Mouse (Mus musculus) liver, adult 2 months (tissue): ENCODE measurements around the gene Bpifb3. TPM values are rescaled to one million over a fixed set of nuclear protein-coding genes. Genes with fewer than 3 reads are reported as not detected.

Experiments
- DNase-seq: peaks from one replicate; pipeline ENCODE4 v3.0.0-alpha.2; 2011; ENCODE audit warnings: low read depth, low spot score; ENCODE audit errors: extremely low read depth
- H3K27ac ChIP-seq: fragments of 200-500 bp; replicated peaks from 2 replicates; pipeline ENCODE4 v1.5.1; 2012; ENCODE audit warnings: low read depth, mild to moderate bottlenecking, control low read depth, inconsistent platforms, low read length; ENCODE audit not compliant: insufficient read depth
- H3K27me3 ChIP-seq: fragments of 200-500 bp; 2 replicates; pipeline ENCODE4 v1.6.1; 2012; ENCODE audit warnings: mild to moderate bottlenecking, moderate library complexity, low read length, inconsistent platforms; ENCODE audit not compliant: control insufficient read depth, insufficient read depth
- H3K36me3 ChIP-seq: fragments of 200-500 bp; 2 replicates; pipeline ENCODE4 v1.6.1; 2012; ENCODE audit warnings: low read length, inconsistent platforms; ENCODE audit not compliant: control insufficient read depth, insufficient read depth
- H3K4me1 ChIP-seq: fragments of 200-500 bp; 2 replicates; pipeline ENCODE4 v1.6.1; 2011; ENCODE audit warnings: low read length; ENCODE audit not compliant: control insufficient read depth, insufficient read depth
- H3K4me3 ChIP-seq: fragments of 200-500 bp; 2 replicates; pipeline ENCODE4 v1.5.1; 2011; ENCODE audit warnings: low read depth, mild to moderate bottlenecking, control low read depth, low read length, moderate library complexity; ENCODE audit not compliant: insufficient read depth
- H3K79me2 ChIP-seq: fragments of 200-500 bp; 2 replicates; pipeline ENCODE4 v1.6.1; 2012; ENCODE audit warnings: inconsistent platforms, mild to moderate bottlenecking, low read length, moderate library complexity; ENCODE audit not compliant: control insufficient read depth, insufficient read depth
- H3K9ac ChIP-seq: fragments of 200-500 bp; 2 replicates; pipeline ENCODE4 v1.6.1; 2012; ENCODE audit warnings: low read depth, mild to moderate bottlenecking, control low read depth, inconsistent platforms, low read length
- CTCF ChIP-seq: fragments of 200-500 bp; IDR thresholded peaks from 2 replicates; pipeline ENCODE4 v1.5.1; 2011; ENCODE audit warnings: low read depth, low read length, control low read depth
- POLR2A ChIP-seq: fragments of 200-500 bp; IDR thresholded peaks from 2 replicates; pipeline ENCODE4 v1.6.1; 2011; ENCODE audit warnings: low read length, control low read depth; ENCODE audit not compliant: insufficient read depth; ENCODE audit errors: extremely low read depth
- WGBS: fragments of 180-500 bp; shearing (Covaris S2); methylation state at CpG from one replicate; pipeline ENCODE4 v1.1.7; 2018; 5-methylcytosine and 5-hydroxymethylcytosine counted together
- polyA plus RNA-seq: library from polyadenylated mRNA; depleted of rRNA; stranded (reverse); fragments of >200 nt; gene quantifications from 2 replicates; pipeline ENCODE4 v1.2.3, GENCODE M21; 2012
- total RNA-seq: library from RNA; depleted of rRNA; stranded (reverse); fragments of >200 nt; gene quantifications from 2 replicates; pipeline ENCODE4 v1.2.3, GENCODE M21; 2014

The Bpifb3 gene
- total and polyA plus RNA-seq, 2 experiments: not detected

DNA sequence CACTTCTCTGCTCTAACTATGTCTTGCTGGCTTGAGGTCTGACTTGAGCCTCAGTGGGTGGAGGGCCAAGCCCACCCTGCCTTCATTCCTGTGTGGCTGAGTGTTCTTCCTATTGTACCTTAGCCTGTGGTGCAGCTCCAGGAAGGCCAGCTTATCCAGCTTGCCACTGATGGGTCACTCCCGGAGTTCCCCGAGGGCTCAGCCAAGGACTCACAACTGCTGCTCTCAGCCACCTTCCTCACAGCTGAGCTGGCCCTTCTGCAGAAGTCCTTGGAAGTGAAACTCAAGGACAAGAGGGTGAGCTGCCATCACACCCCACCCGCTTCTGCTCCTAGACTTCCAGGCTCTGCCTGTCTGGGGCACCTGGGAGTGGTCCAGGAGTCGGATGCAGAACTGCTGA lies 11.4 kb upstream of the Bpifb3 start:
- no peaks in the 10 kb centered on the region for H3K4me1 ChIP-seq
- no peaks in the 10 kb centered on the region for H3K36me3 ChIP-seq
- H3K79me2 ChIP-seq: no peaks in the 10 kb centered on the region
- 81% methylated on average over 4 of the region's 4 CpGs for WGBS
- DNase-seq: no peak
- no peak overlapping the region for H3K4me3 ChIP-seq
- H3K9ac ChIP-seq: no peak overlapping the region
- H3K27me3 ChIP-seq: no peaks in the 10 kb centered on the region
- TF ChIP-seq POLR2A (no peak), CTCF (no peak)
- H3K27ac ChIP-seq: no peak overlapping the region

GRCm38 (mm10) chr2:153914151-153914550 lies 3.9 kb upstream of the Bpifb3 start:
- Histone ChIP-seq H3K27me3 (no peaks in the 10 kb centered on the region), H3K9ac (no peak overlapping the region), H3K4me3 (no peak overlapping the region), H3K79me2 (no peaks in the 10 kb centered on the region), H3K36me3 (no peaks in the 10 kb centered on the region), H3K27ac (no peak overlapping the region), H3K4me1 (no peaks in the 10 kb centered on the region)
- WGBS: 55% methylated on average over 5 of the region's 5 CpGs
- TF ChIP-seq CTCF (no peak), POLR2A (no peak)
- no peak for DNase-seq

DNA sequence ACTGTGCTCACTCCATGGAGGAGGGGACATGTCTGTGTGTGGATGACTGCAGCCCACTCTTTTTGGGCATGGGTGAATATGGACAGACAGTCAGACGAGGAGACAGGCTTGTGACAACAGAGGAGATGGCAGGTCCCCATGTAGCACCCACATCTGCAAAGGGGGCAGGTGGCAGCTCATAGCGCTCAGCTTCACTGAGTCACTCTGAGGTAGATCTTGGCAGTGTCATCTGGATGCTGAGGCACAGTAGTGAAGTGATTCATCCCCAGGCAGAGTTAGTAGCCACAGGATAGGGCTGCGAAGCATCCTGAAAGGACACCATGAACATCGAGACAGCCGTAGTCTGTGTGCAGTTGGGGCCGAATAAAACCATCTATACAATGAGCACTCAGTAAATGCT lies 3.2 kb downstream of the Bpifb3 start:
- no peaks in the 10 kb centered on the region for H3K27me3 ChIP-seq
- no peak overlapping the region for H3K9ac ChIP-seq
- 78% methylated on average over 6 of the region's 6 CpGs for WGBS
- H3K36me3 ChIP-seq: no peaks in the 10 kb centered on the region
- H3K4me1 ChIP-seq: no peaks in the 10 kb centered on the region
- no peak overlapping the region for H3K4me3 ChIP-seq
- no peak overlapping the region for H3K27ac ChIP-seq
- no peaks in the 10 kb centered on the region for H3K79me2 ChIP-seq
- DNase-seq: no peak
- no peak for TF ChIP-seq CTCF
- TF ChIP-seq POLR2A: no peak

DNA sequence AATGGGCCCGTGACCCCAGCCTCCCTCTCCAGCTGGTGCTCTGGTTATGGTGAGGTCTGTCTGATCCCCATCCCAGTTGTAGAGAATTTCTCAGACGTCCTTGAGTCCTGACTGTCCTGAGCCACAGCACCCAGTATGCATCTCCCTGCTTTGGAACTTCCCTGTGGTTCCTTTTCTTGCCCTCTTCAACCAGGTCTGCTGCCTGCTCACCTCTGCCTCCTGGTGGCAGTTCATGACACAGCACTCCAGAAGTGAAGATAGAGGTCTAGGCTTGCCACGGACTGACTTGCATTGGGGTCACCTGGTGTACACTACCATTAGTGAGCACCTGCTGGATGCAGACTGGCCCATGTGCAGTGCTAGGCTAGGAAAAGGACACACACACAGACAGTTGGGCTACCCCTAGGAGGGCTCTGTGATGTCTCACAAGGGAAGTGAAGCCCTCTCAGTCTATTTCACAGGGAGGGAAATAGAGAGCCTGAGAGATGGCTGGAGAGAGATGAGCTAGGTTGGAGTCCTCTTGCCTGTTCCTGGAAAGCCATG lies 11.9 kb downstream of the Bpifb3 start:
- DNase-seq: peak; percentile 17
- Histone ChIP-seq H3K36me3 (no peaks in the 10 kb centered on the region), H3K27ac (no peak overlapping the region), H3K9ac (no peak overlapping the region), H3K79me2 (no peaks in the 10 kb centered on the region), H3K27me3 (no peaks in the 10 kb centered on the region), H3K4me1 (no peaks in the 10 kb centered on the region), H3K4me3 (no peak overlapping the region)
- TF ChIP-seq POLR2A (no peak), CTCF (peak; percentile 91)
- 43% methylated on average over 3 of the region's 3 CpGs for WGBS

DNA sequence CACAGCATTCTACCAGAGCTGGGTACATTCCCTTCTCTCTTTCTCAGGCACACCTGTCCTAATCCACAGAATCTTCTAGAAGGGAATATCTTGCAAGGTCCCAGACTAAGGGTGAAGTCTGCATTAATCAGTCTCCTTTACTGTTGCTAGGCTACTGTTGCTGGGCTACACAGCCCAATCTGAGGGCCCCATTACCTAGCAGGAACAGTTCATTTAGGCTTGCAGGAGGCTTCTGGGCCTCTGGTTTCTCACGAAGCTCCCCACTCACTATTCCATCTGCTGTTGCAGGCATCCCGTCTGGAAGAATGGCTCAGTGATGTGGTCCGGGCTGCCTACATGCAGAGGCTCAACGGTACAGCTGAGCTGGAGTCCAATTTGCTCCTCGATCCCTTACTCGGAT lies 13.1 kb downstream of the Bpifb3 start:
- Histone ChIP-seq H3K27ac (no peak overlapping the region), H3K79me2 (no peaks in the 10 kb centered on the region), H3K4me1 (no peaks in the 10 kb centered on the region), H3K4me3 (no peak overlapping the region), H3K27me3 (no peaks in the 10 kb centered on the region), H3K9ac (no peak overlapping the region), H3K36me3 (no peaks in the 10 kb centered on the region)
- DNase-seq: no peak
- WGBS: 86% methylated on average over 6 of the region's 6 CpGs
- TF ChIP-seq CTCF (no peak), POLR2A (no peak)

GRCm38 (mm10) chr2:153933311-153933710 lies 15.3 kb downstream of the Bpifb3 start:
- H3K4me1 ChIP-seq: no peaks in the 10 kb centered on the region
- TF ChIP-seq CTCF (no peak), POLR2A (no peak)
- no peak overlapping the region for H3K9ac ChIP-seq
- H3K4me3 ChIP-seq: no peak overlapping the region
- 74% methylated on average over 6 of the region's 6 CpGs for WGBS
- no peak overlapping the region for H3K27ac ChIP-seq
- no peaks in the 10 kb centered on the region for H3K36me3 ChIP-seq
- no peaks in the 10 kb centered on the region for H3K79me2 ChIP-seq
- no peaks in the 10 kb centered on the region for H3K27me3 ChIP-seq
- no peak for DNase-seq
